Mouse (Mus musculus) heart, postnatal 0 days (tissue): ENCODE measurements around the gene Adgrf1. TPM values are rescaled to one million over a fixed set of nuclear protein-coding genes. Genes with fewer than 3 reads are reported as not detected.
A peak's percentile ranks its signal among the peaks of the same experiment; 100 is the strongest.
"Not testable (repeated sequence)": the region's sequence is repeated elsewhere in the genome, so short reads cannot be mapped to it uniquely, and the experiment has no call there.

Experiments used
- ATAC-seq: fragments of 200-750 bp; cut with Nextera tagmentation; 2 replicates; pipeline ENCODE4 v1.8.0; 2017; ENCODE audit warnings: low read depth, moderate number of reproducible peaks, moderate library complexity; ENCODE audit not compliant: insufficient read depth
- DNase-seq: peaks from one replicate; pipeline ENCODE4 v3.0.0-alpha.2; 2016; ENCODE audit warnings: low spot score
- H3K27ac ChIP-seq: fragments of 300-500 bp; sonication (generic); 2 replicates; pipeline ENCODE4 v1.5.1; 2014; ENCODE audit warnings: low read depth, mild to moderate bottlenecking
- H3K27me3 ChIP-seq: fragments of 300-500 bp; sonication (generic); 2 replicates; pipeline ENCODE4 v1.6.1; 2014; ENCODE audit warnings: low read length, mixed read lengths; ENCODE audit not compliant: control insufficient read depth, insufficient read depth
- H3K36me3 ChIP-seq: fragments of 300-500 bp; sonication (generic); replicated peaks from 2 replicates; pipeline ENCODE4 v1.6.1; 2014; ENCODE audit warnings: low read length, mixed read lengths; ENCODE audit not compliant: control insufficient read depth, insufficient read depth
- H3K4me1 ChIP-seq: fragments of 300-500 bp; sonication (generic); 2 replicates; pipeline ENCODE4 v1.6.1; 2014; ENCODE audit warnings: antibody characterized with exemption; ENCODE audit not compliant: control insufficient read depth, insufficient read depth
- H3K4me2 ChIP-seq: fragments of 300-500 bp; sonication (generic); 2 replicates; pipeline ENCODE4 v1.6.1; 2014; ENCODE audit warnings: low read depth, mild to moderate bottlenecking, low read length, moderate library complexity
- H3K4me3 ChIP-seq: fragments of 300-500 bp; sonication (generic); 2 replicates; pipeline ENCODE4 v1.5.1; 2014; ENCODE audit warnings: low read depth, low read length
- H3K9ac ChIP-seq: fragments of 300-500 bp; sonication (generic); replicated peaks from 2 replicates; pipeline ENCODE4 v1.6.1; 2014; ENCODE audit warnings: low read depth, low read length, mixed read lengths
- H3K9me3 ChIP-seq: fragments of 300-500 bp; sonication (generic); replicated peaks from 2 replicates; pipeline ENCODE4 v1.6.1; 2016; ENCODE audit warnings: low read length; ENCODE audit not compliant: control insufficient read depth
- CTCF ChIP-seq: IDR thresholded peaks from 2 replicates; pipeline ENCODE4 v1.5.1; 2016; ENCODE audit warnings: antibody characterized with exemption, control low read depth, low read depth
- EP300 ChIP-seq: IDR thresholded peaks from 2 replicates; pipeline ENCODE4 v1.6.1; 2016; ENCODE audit warnings: antibody characterized with exemption, low read depth
- WGBS: fragments of 180-500 bp; shearing (Covaris S2); extraction: QIAGEN DNeasy Blood & Tissue Kit; methylation state at CpG from one replicate; pipeline ENCODE4 v1.1.7; 2014; 5-methylcytosine and 5-hydroxymethylcytosine counted together
- polyA plus RNA-seq: library from polyadenylated mRNA; unstranded; fragments of >200 nt; fragmentation: Nextera tagmentation; extraction: Ambion mirVana; gene quantifications from 2 replicates; pipeline ENCODE4 v1.2.1, GENCODE M21; 2015
- total RNA-seq: library from RNA; depleted of rRNA; stranded (reverse); fragments of >200 nt; gene quantifications from 2 replicates; pipeline ENCODE4 v1.2.3, GENCODE M21; 2014; ENCODE audit warnings: low replicate concordance

Adgrf1 gene
- total and polyA plus RNA-seq, 2 experiments from 2014 or later: not detected

DNA sequence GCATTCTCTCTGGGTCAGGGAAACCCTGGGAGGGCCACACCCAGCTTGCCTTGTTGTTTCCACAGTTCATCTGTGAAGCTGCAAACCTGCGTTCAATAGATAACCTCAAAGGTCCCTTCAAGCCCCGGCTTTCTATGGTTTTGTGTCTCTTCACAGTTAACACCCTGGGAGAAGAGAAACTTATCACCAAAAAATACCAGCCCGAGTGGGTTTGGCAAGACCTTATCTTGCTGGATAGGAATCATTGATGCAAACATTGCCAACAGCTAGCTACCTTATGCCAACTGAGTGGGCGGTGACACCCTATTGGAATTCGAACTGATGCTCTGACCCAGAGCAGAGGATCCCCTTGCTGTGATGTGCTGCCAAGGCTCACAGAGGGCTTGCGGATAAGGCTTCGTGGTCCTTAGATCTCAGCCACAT, 59.6 kb downstream of the Adgrf1 start:
- WGBS: 36% methylated on average over 7 of the region's 7 CpGs
- Histone ChIP-seq H3K4me3 (no peak overlapping the region), H3K9me3 (no peaks in the 10 kb centered on the region), H3K27ac (no peak overlapping the region), H3K27me3 (no peaks in the 10 kb centered on the region), H3K4me2 (no peak overlapping the region), H3K36me3 (no peaks in the 10 kb centered on the region), H3K4me1 (peaks cover 5% of the 10 kb centered on the region; the same call in 1 of the 2 replicates), H3K9ac (no peak overlapping the region)
- TF ChIP-seq CTCF (no peak), EP300 (no peak)
- ATAC-seq (no peak), DNase-seq (no peak)

- H3K9ac ChIP-seq: no peak overlapping the region
- ATAC-seq (no peak), DNase-seq (no peak)
- WGBS: 56% methylated on average over 5 of the region's 5 CpGs
- no peaks in the 10 kb centered on the region for H3K9me3 ChIP-seq
- H3K27me3 ChIP-seq: no peaks in the 10 kb centered on the region
- H3K27ac ChIP-seq: no peak overlapping the region
- H3K4me3 ChIP-seq: no peak overlapping the region
- H3K36me3 ChIP-seq: no peaks in the 10 kb centered on the region
- H3K4me1 ChIP-seq: no peaks in the 10 kb centered on the region
- TF ChIP-seq EP300 (no peak), CTCF (no peak)
- H3K4me2 ChIP-seq: no peak overlapping the region
Observed at GRCm38 (mm10) chr17:43332686-43333085, 62.6 kb downstream of the Adgrf1 start.

GRCm38 (mm10) chr17:43334074-43334473, 63.9 kb downstream of the Adgrf1 start:
- no peak overlapping the region for H3K27ac ChIP-seq
- no peaks in the 10 kb centered on the region for H3K9me3 ChIP-seq
- TF ChIP-seq CTCF (no peak), EP300 (peak; percentile 83)
- H3K4me1 ChIP-seq: no peaks in the 10 kb centered on the region
- H3K36me3 ChIP-seq: no peaks in the 10 kb centered on the region
- H3K9ac ChIP-seq: no peak overlapping the region
- no peaks in the 10 kb centered on the region for H3K27me3 ChIP-seq
- 56% methylated on average over 9 of the region's 9 CpGs for WGBS
- no peak overlapping the region for H3K4me2 ChIP-seq
- DNase-seq (no peak), ATAC-seq (no peak)
- H3K4me3 ChIP-seq: no peak overlapping the region

DNA sequence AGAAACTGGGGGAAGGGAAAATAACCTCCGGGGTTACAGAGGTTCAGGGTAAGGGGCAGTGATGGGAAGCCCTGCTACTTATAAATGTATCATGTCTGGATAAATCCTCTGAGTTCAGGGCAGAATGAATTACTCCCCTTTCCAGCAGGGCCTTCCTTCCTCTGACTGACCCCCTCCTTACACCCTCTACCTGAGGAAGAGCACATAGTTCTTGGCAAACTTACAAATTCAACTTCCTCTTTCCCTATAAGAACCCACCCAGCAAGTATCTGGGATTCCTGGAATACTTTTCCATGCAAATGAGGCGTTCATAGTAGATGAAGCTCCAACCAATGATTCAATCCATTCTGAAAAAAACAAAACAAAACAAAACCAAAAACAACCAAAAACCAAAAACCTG, 67.5 kb downstream of the Adgrf1 start:
- WGBS: 68% methylated on average over 2 of the region's 2 CpGs
- no peaks in the 10 kb centered on the region for H3K36me3 ChIP-seq
- no peak overlapping the region for H3K4me2 ChIP-seq
- H3K4me1 ChIP-seq: no peaks in the 10 kb centered on the region
- no peaks in the 10 kb centered on the region for H3K27me3 ChIP-seq
- H3K4me3 ChIP-seq: no peak overlapping the region
- ATAC-seq: no peak
- no peaks in the 10 kb centered on the region for H3K9me3 ChIP-seq
- DNase-seq: no peak
- TF ChIP-seq CTCF (no peak), EP300 (no peak)
- no peak overlapping the region for H3K9ac ChIP-seq
- no peak overlapping the region for H3K27ac ChIP-seq

- WGBS: 81% methylated on average over 3 of the region's 3 CpGs
Observed at GRCm38 (mm10) chr17:43338279-43338678, 68.2 kb downstream of the Adgrf1 start.

DNA sequence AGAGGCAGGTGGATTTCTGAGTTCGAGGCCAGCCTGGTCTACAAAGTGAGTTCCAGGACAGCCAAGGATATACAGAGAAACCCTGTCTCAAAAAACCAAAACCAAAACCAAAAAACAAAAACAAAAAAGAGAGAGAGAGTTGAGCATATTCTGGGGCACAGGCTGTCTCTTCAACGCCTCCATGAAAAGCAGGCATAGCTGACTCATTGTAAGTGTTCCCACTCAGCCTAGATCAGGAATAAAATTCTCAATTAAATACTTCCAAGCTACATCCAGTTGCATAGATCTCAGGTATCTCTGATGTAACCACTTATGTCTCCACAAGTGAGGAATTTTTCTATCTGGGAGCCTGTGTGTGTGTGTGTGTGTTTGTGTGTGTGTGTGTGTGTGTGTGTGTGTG, 76.4 kb downstream of the Adgrf1 start:
- 84% methylated on average over 2 of the region's 2 CpGs for WGBS
- not testable (repeated sequence) for H3K27ac ChIP-seq, H3K4me2 ChIP-seq, H3K4me1 ChIP-seq, H3K9me3 ChIP-seq, H3K27me3 ChIP-seq, H3K4me3 ChIP-seq, H3K36me3 ChIP-seq, ATAC-seq, H3K9ac ChIP-seq, DNase-seq

More at GRCm38 (mm10) chr17:43338279-43338678, 68.2 kb downstream of the Adgrf1 start:
- Histone ChIP-seq H3K9ac (no peak overlapping the region), H3K27me3 (no peaks in the 10 kb centered on the region), H3K9me3 (no peaks in the 10 kb centered on the region), H3K4me3 (no peak overlapping the region), H3K4me1 (no peaks in the 10 kb centered on the region), H3K27ac (no peak overlapping the region), H3K36me3 (no peaks in the 10 kb centered on the region), H3K4me2 (no peak overlapping the region)
- TF ChIP-seq CTCF (no peak), EP300 (no peak)
- DNase-seq (no peak), ATAC-seq (no peak)
